Mouse (Mus musculus) limb, embryonic 13.5 days (tissue): ENCODE measurements around the gene Esyt3. TPM values are rescaled to one million over a fixed set of nuclear protein-coding genes. Genes with fewer than 3 reads are reported as not detected.
A peak's percentile ranks its signal among the peaks of the same experiment; 100 is the strongest.

Experiments used
- ATAC-seq: fragments of 200-750 bp; cut with Nextera tagmentation; 2 replicates; pipeline ENCODE4 v1.8.0; 2017; ENCODE audit warnings: low read depth, moderate number of reproducible peaks, moderate TSS enrichment; ENCODE audit not compliant: low FRiP score
- H3K27ac ChIP-seq: fragments of 300-500 bp; sonication (generic); 2 replicates; pipeline ENCODE4 v1.5.1; 2015; ENCODE audit warnings: inconsistent platforms, mild to moderate bottlenecking, moderate library complexity
- H3K27me3 ChIP-seq: fragments of 300-500 bp; sonication (generic); 2 replicates; pipeline ENCODE4 v1.6.1; 2015; ENCODE audit warnings: mild to moderate bottlenecking, inconsistent platforms
- H3K36me3 ChIP-seq: fragments of 300-500 bp; sonication (generic); 2 replicates; pipeline ENCODE4 v1.6.1; 2015; ENCODE audit warnings: inconsistent platforms, mild to moderate bottlenecking, moderate library complexity
- H3K4me1 ChIP-seq: fragments of 300-500 bp; sonication (generic); 2 replicates; pipeline ENCODE4 v1.6.1; 2015; ENCODE audit warnings: inconsistent platforms
- H3K4me2 ChIP-seq: fragments of 300-500 bp; sonication (generic); replicated peaks from 2 replicates; pipeline ENCODE4 v1.6.1; 2015; ENCODE audit warnings: inconsistent platforms, mild to moderate bottlenecking, moderate library complexity
- H3K4me3 ChIP-seq: fragments of 300-500 bp; sonication (generic); 2 replicates; pipeline ENCODE4 v1.5.1; 2015; ENCODE audit warnings: moderate library complexity, mild to moderate bottlenecking, inconsistent platforms
- H3K9ac ChIP-seq: fragments of 300-500 bp; sonication (generic); 2 replicates; pipeline ENCODE4 v1.6.1; 2015; ENCODE audit warnings: mild to moderate bottlenecking, inconsistent platforms
- H3K9me3 ChIP-seq: fragments of 300-500 bp; sonication (generic); 2 replicates; pipeline ENCODE4 v1.6.1; 2016; ENCODE audit warnings: inconsistent platforms
- WGBS: fragments of 180-500 bp; shearing (Covaris S2); methylation state at CpG from one replicate; pipeline ENCODE4 v1.1.7; 2015; 5-methylcytosine and 5-hydroxymethylcytosine counted together
- polyA plus RNA-seq: library from polyadenylated mRNA; unstranded; fragments of >200 nt; fragmentation: Nextera tagmentation; extraction: Ambion mirVana; gene quantifications from 2 replicates; pipeline ENCODE4 v1.2.1, GENCODE M21; 2015

Gene Esyt3
- polyA plus RNA-seq, 1 experiment from 2014 or later = 0.60 TPM

DNA sequence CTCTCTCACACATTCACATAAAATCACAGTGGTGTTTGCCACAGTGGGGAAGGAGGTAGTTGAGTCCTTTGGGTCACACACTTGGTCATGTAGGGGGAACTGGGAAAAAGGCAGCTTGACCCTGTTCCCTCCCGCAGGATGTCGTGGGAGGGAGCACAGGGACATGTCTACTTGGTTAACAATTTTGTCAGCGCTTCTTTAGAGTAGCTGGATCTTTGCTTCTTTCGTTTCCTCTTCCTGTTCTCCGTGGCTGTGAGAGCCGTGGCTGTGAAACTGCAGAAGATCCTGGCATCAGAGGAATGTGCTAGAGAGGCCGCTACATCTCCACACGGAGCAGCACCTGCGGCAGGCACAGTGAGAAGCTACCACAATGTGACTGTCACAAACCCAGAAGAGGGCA, 24.2 kb upstream of the Esyt3 start:
- 75% methylated on average over 9 of the region's 9 CpGs for WGBS
- Histone ChIP-seq H3K9me3 (no peaks in the 10 kb centered on the region), H3K4me3 (no peak overlapping the region), H3K9ac (no peak overlapping the region), H3K27ac (no peak overlapping the region), H3K4me2 (no peak overlapping the region), H3K36me3 (peaks cover 11% of the 10 kb centered on the region; the same call in 1 of the 2 replicates), H3K27me3 (peaks cover 4% of the 10 kb centered on the region), H3K4me1 (no peaks in the 10 kb centered on the region)
- ATAC-seq = no peak

DNA sequence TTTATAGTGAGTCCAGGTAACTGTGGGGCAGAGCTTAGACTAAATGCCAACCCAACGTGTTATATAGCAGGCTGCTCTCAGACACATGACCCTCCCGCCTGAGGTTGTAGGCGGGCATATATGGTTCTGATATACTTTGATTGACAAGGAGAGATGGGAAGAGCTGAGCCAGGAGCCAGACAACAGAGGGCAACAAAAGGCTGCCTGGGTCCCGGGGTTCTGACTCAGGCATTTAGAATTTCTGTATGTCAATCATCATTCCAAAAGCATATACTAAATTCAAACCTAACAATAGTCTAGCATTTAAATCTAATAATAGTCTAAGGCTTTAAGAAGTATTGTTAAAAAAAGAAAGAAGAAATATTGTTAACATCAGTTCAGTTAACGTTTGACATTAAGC, 20.8 kb upstream of the Esyt3 start:
- no peak overlapping the region for H3K4me3 ChIP-seq
- WGBS = 61% methylated on average over 5 of the region's 5 CpGs
- H3K27me3 ChIP-seq = peaks cover 9% of the 10 kb centered on the region
- H3K9me3 ChIP-seq = no peaks in the 10 kb centered on the region
- H3K4me2 ChIP-seq = no peak overlapping the region
- no peaks in the 10 kb centered on the region for H3K36me3 ChIP-seq
- no peaks in the 10 kb centered on the region for H3K4me1 ChIP-seq
- no peak overlapping the region for H3K27ac ChIP-seq
- H3K9ac ChIP-seq = no peak overlapping the region
- ATAC-seq = no peak

- Histone ChIP-seq H3K4me2 (0 out of 2 replicates have a peak overlapping the region, but pooled peaks have one; percentile 11), H3K4me3 (no peak overlapping the region), H3K27ac (no peak overlapping the region), H3K27me3 (peaks cover 9% of the 10 kb centered on the region), H3K9ac (no peak overlapping the region), H3K4me1 (no peaks in the 10 kb centered on the region), H3K9me3 (no peaks in the 10 kb centered on the region), H3K36me3 (no peaks in the 10 kb centered on the region)
- WGBS = 11% methylated on average over 14 of the region's 14 CpGs
- ATAC-seq = no peak
Observed at GRCm38 (mm10) chr9:99376591-99377418, 18.4 kb upstream of the Esyt3 start.

DNA sequence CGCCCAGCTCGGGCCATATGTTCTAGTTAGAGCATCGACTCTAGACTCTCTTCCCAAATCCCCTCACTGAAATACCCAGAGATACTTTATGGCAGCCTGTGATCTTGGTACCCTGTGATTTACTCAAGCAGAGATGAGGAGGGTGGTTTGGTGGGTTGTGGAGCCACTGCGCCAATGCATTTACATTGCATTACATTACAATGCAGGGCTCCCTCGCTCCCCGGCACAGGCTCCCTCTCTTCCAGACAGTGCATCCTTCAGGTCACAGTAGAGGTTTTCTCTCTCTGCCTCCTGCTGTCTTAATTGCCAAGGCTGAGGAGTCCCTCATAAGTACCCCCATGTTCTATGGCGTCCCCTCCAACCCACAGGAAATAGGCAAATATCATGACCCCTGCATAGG, 10.1 kb upstream of the Esyt3 start:
- no peak overlapping the region for H3K9ac ChIP-seq
- WGBS = 70% methylated on average over 7 of the region's 7 CpGs

DNA sequence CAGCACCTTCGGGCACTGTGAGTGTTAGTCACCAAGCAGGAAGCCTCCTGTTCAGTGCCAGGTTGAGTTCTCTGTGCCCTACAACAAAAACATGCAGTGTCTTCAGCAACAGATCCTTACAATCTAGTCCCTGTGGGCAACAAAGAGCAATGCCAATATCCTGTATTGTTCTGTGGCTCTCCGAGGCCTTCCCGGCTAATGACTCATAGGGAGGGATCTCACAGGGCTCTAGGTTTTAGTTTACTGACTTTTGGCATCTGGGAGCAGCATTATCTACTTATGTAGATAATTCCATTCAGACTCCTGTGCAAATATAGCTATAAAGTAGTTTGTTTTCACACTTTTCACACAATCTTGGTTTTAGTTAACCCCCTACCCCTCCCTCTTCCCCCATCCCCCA, 7.5 kb upstream of the Esyt3 start:
- H3K9me3 ChIP-seq = no peaks in the 10 kb centered on the region
- peaks cover 11% of the 10 kb centered on the region; the same call in 1 of the 2 replicates for H3K27me3 ChIP-seq
- 76% methylated on average over 3 of the region's 3 CpGs for WGBS
- H3K4me1 ChIP-seq = no peaks in the 10 kb centered on the region
- no peak overlapping the region for H3K9ac ChIP-seq
- no peak overlapping the region for H3K4me3 ChIP-seq
- no peak for ATAC-seq
- H3K36me3 ChIP-seq = no peaks in the 10 kb centered on the region
- no peak overlapping the region for H3K4me2 ChIP-seq
- no peak overlapping the region for H3K27ac ChIP-seq

More for the DNA sequence above, 10.1 kb upstream of the Esyt3 start:
- H3K4me1 ChIP-seq = no peaks in the 10 kb centered on the region
- no peak overlapping the region for H3K4me2 ChIP-seq
- no peak for ATAC-seq
- no peaks in the 10 kb centered on the region for H3K36me3 ChIP-seq
- no peak overlapping the region for H3K4me3 ChIP-seq
- H3K27me3 ChIP-seq = 0 out of 2 replicates have a peak, but pooled peaks cover 1% of the 10 kb centered on the region
- H3K9me3 ChIP-seq = no peaks in the 10 kb centered on the region
- H3K27ac ChIP-seq = no peak overlapping the region

- H3K4me2 ChIP-seq = no peak overlapping the region
- H3K27me3 ChIP-seq = peaks cover 38% of the 10 kb centered on the region
- no peak overlapping the region for H3K9ac ChIP-seq
- 52% methylated on average over 8 of the region's 8 CpGs for WGBS
- no peak overlapping the region for H3K27ac ChIP-seq
- no peaks in the 10 kb centered on the region for H3K36me3 ChIP-seq
- H3K4me1 ChIP-seq = peaks cover 5% of the 10 kb centered on the region
- H3K4me3 ChIP-seq = no peak overlapping the region
- H3K9me3 ChIP-seq = no peaks in the 10 kb centered on the region
- no peak for ATAC-seq
Observed at GRCm38 (mm10) chr9:99363076-99363475, 4.7 kb upstream of the Esyt3 start.

DNA sequence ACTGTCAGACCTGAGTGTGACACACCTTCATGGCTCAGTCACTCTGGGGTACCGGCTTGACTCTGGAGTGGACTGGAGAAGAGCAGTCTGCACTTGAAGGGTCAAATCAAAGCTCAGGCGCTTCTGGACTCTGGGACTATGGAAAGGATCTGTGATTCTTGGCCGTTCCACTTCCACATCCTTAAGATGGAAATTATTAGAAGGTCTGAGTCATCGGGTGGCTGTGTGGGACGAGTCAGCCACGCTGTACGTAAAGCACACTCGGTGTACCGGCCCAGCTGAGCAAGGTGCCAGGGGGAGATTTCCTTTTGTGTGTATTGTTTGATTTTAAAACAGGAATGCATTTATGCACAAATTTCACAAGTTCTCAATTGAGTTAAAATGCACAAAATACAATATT, 3.6 kb upstream of the Esyt3 start:
- Histone ChIP-seq H3K9me3 (no peaks in the 10 kb centered on the region), H3K4me3 (no peak overlapping the region), H3K4me2 (no peak overlapping the region), H3K4me1 (peaks cover 15% of the 10 kb centered on the region), H3K9ac (no peak overlapping the region), H3K27me3 (peaks cover 49% of the 10 kb centered on the region), H3K27ac (no peak overlapping the region), H3K36me3 (no peaks in the 10 kb centered on the region)
- 85% methylated on average over 9 of the region's 9 CpGs for WGBS
- no peak for ATAC-seq

DNA sequence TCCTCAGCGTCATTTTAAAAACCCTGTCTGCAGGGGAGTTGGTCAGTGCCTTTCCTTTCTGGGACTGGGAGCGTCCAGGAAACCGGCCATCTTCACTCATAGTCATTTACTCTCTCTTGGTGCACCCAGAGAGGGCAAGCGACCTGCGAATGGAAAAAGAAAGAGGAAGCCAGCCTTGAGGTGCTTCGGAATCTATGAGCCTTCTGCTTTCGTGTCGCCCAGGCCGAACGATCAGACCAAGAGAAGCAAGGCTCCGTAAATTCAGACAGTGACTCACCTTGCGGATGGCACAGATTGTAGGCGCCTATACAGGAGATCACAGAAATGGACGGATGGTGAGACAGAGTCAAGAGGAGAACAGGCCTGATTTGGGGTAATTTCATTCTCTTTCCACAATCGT, 655 bp upstream of the Esyt3 start:
- Histone ChIP-seq H3K9me3 (no peaks in the 10 kb centered on the region), H3K4me3 (no peak overlapping the region), H3K4me1 (peaks cover 15% of the 10 kb centered on the region), H3K9ac (no peak overlapping the region), H3K36me3 (no peaks in the 10 kb centered on the region), H3K27ac (no peak overlapping the region), H3K27me3 (peaks cover 78% of the 10 kb centered on the region), H3K4me2 (no peak overlapping the region)
- 86% methylated on average over 15 of the region's 15 CpGs for WGBS
- no peak for ATAC-seq

DNA sequence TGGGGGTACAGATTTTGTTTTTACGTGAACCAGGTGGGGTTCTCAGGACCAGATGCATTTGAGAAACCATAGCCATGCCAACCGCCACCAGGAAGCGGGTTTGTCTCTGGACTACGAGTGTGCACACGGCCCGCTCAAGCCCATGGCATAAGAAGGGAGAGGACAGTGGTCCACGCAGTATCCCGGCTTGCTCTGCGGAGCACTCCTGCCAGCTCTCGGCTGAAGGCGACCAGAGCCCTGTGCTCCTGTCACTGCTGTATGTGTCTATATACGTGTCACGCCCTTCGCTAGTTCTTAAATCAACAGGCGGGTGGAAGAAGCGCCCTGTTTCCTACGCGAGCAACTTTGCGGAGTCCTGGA, 816 bp downstream of the Esyt3 start:
- WGBS = 5% methylated on average over 19 of the region's 19 CpGs
- H3K9ac ChIP-seq = peak overlapping the region; percentile 61
- peaks cover 15% of the 10 kb centered on the region for H3K4me1 ChIP-seq
- H3K4me3 ChIP-seq = peak overlapping the region; percentile 53
- H3K27ac ChIP-seq = no peak overlapping the region
- peak overlapping the region; percentile 96 for H3K4me2 ChIP-seq
- H3K9me3 ChIP-seq = no peaks in the 10 kb centered on the region
- H3K27me3 ChIP-seq = peaks cover 74% of the 10 kb centered on the region
- no peaks in the 10 kb centered on the region for H3K36me3 ChIP-seq
- ATAC-seq = no peak

DNA sequence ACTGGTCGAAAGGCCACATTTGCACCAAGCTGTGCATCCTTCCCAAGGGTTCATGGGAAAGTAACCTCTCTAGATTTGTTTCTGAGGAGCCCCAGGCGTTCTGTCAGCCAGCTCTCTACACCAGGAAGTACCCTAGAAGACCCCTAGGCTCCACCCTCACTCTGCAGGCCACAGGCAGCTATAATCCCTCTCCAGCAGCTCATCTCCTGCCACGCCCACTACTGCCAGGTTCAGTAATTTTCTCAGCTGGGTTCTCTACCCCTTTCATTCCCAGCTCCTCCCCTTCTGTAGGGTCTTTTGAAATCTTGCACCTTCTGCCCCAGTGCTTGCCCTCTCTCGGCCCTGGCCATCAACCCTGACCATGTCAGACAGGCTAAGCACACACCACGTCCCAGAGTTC, 2.4 kb downstream of the Esyt3 start:
- Histone ChIP-seq H3K27ac (no peak overlapping the region), H3K9me3 (no peaks in the 10 kb centered on the region), H3K9ac (no peak overlapping the region), H3K4me1 (peaks cover 15% of the 10 kb centered on the region), H3K4me2 (no peak overlapping the region), H3K27me3 (peaks cover 67% of the 10 kb centered on the region), H3K4me3 (no peak overlapping the region), H3K36me3 (no peaks in the 10 kb centered on the region)
- WGBS = 29% methylated on average over 5 of the region's 5 CpGs
- ATAC-seq = no peak

DNA sequence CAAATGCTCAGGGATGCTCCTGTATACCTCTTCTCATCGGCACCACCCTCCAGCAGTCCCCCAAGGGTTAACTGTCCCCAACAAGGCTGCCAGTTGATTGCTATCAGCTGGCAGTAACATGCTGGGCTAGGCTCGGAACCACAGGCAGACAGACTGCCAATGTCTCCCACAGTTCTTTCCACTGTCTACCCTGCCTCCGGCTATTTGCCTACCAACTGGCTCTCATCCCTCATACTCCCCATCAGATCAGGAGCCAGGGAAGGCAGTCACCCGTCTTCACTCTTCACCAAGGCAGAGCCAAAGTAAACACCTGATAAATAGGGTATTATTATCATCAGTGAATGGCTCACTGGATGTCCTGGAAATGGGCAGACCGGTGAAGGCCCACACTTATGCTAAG, 3.6 kb downstream of the Esyt3 start:
- H3K4me1 ChIP-seq = peaks cover 15% of the 10 kb centered on the region
- H3K4me3 ChIP-seq = no peak overlapping the region
- no peak overlapping the region for H3K27ac ChIP-seq
- H3K9ac ChIP-seq = no peak overlapping the region
- WGBS = 67% methylated on average over 5 of the region's 5 CpGs
- H3K36me3 ChIP-seq = no peaks in the 10 kb centered on the region
- H3K4me2 ChIP-seq = no peak overlapping the region
- no peaks in the 10 kb centered on the region for H3K9me3 ChIP-seq
- H3K27me3 ChIP-seq = peaks cover 57% of the 10 kb centered on the region
- no peak for ATAC-seq

GRCm38 (mm10) chr9:99353390-99353789, 5.0 kb downstream of the Esyt3 start:
- no peak for ATAC-seq
- Histone ChIP-seq H3K9ac (no peak overlapping the region), H3K4me1 (peaks cover 13% of the 10 kb centered on the region), H3K27me3 (peaks cover 43% of the 10 kb centered on the region), H3K4me3 (no peak overlapping the region), H3K4me2 (no peak overlapping the region), H3K27ac (no peak overlapping the region), H3K9me3 (no peaks in the 10 kb centered on the region), H3K36me3 (no peaks in the 10 kb centered on the region)
- WGBS = 63% methylated on average over 6 of the region's 6 CpGs

DNA sequence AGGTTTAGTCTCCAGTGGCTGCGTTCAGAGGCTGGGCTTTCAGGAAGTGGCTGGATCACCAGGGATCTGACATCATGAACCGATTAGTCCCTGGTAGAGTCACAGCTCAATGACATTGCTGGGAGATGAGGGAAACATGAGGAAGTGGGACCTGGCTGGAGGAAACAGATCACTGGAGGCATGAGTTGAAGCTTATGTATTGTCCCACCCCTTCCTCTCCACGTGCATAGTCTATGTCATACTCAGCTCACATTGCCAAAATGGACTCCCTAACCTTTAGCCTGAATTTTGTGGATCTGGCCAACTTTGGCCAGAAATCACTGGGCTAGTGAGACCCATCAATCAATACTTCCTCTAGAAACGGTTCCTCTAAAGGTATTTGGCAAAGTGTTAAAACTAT, 5.4 kb downstream of the Esyt3 start:
- ATAC-seq = no peak
- no peaks in the 10 kb centered on the region for H3K36me3 ChIP-seq
- H3K4me2 ChIP-seq = no peak overlapping the region
- WGBS = 70% methylated on average over 4 of the region's 4 CpGs
- no peaks in the 10 kb centered on the region for H3K9me3 ChIP-seq
- H3K4me1 ChIP-seq = peaks cover 9% of the 10 kb centered on the region; the same call in 1 of the 2 replicates
- no peak overlapping the region for H3K4me3 ChIP-seq
- no peak overlapping the region for H3K9ac ChIP-seq
- no peak overlapping the region for H3K27ac ChIP-seq
- peaks cover 39% of the 10 kb centered on the region for H3K27me3 ChIP-seq
